Mouse (Mus musculus) lung, embryonic 15.5 days (tissue): ENCODE results near the gene Tmem135. TPM values are rescaled to one million over a fixed set of nuclear protein-coding genes. Genes with fewer than 3 reads are reported as not detected.

ENCODE experiments used
- ATAC-seq: fragments of 200-750 bp; cut with Nextera tagmentation; 2 replicates; pipeline ENCODE4 v1.8.0; 2017; ENCODE audit warnings: moderate number of reproducible peaks, borderline replicate concordance; ENCODE audit not compliant: low FRiP score, low TSS enrichment; ENCODE audit errors: extremely low read depth
- H3K27ac ChIP-seq: fragments of 300-500 bp; sonication (generic); 2 replicates; pipeline ENCODE4 v1.5.1; 2015; ENCODE audit warnings: moderate library complexity, mild to moderate bottlenecking, inconsistent platforms
- H3K27me3 ChIP-seq: fragments of 300-500 bp; sonication (generic); 2 replicates; pipeline ENCODE4 v1.6.1; 2015; ENCODE audit warnings: inconsistent platforms
- H3K36me3 ChIP-seq: fragments of 300-500 bp; sonication (generic); 2 replicates; pipeline ENCODE4 v1.6.1; 2015; ENCODE audit warnings: inconsistent platforms
- H3K4me1 ChIP-seq: fragments of 300-500 bp; sonication (generic); 2 replicates; pipeline ENCODE4 v1.6.1; 2015; ENCODE audit warnings: inconsistent platforms
- H3K4me2 ChIP-seq: fragments of 300-500 bp; sonication (generic); 2 replicates; pipeline ENCODE4 v1.6.1; 2015; ENCODE audit warnings: inconsistent platforms, mild to moderate bottlenecking, moderate library complexity
- H3K4me3 ChIP-seq: fragments of 300-500 bp; sonication (generic); 2 replicates; pipeline ENCODE4 v1.5.1; 2015; ENCODE audit warnings: mild to moderate bottlenecking, inconsistent platforms
- H3K9ac ChIP-seq: fragments of 300-500 bp; sonication (generic); 2 replicates; pipeline ENCODE4 v1.6.1; 2015; ENCODE audit warnings: inconsistent platforms
- H3K9me3 ChIP-seq: fragments of 300-500 bp; sonication (generic); 2 replicates; pipeline ENCODE4 v1.6.1; 2016; ENCODE audit warnings: inconsistent platforms
- WGBS: fragments of 180-500 bp; shearing (Covaris S2); methylation state at CpG from one replicate; pipeline ENCODE4 v1.1.7; 2015; 5-methylcytosine and 5-hydroxymethylcytosine counted together
- polyA plus RNA-seq: library from polyadenylated mRNA; unstranded; fragments of >200 nt; fragmentation: Nextera tagmentation; extraction: Ambion mirVana; gene quantifications from 2 replicates; pipeline ENCODE4 v1.2.1, GENCODE M21; 2015

Gene Tmem135
- polyA plus RNA-seq, 1 experiment from 2014 or later, result 23.2 TPM

- Histone ChIP-seq H3K27ac (no peak overlapping the region), H3K36me3 (no peaks in the 10 kb centered on the region), H3K9me3 (no peaks in the 10 kb centered on the region), H3K4me2 (no peak overlapping the region), H3K27me3 (no peaks in the 10 kb centered on the region), H3K9ac (no peak overlapping the region), H3K4me1 (no peaks in the 10 kb centered on the region), H3K4me3 (no peak overlapping the region)
- WGBS, result 41% methylated on average over 4 of the region's 4 CpGs
- no peak for ATAC-seq
Observed at GRCm38 (mm10) chr7:89235974-89236507, 168.0 kb downstream of the Tmem135 start.

GRCm38 (mm10) chr7:89232499-89233145 lies 171.4 kb downstream of the Tmem135 start:
- no peak for ATAC-seq
- 92% methylated on average over 3 of the region's 3 CpGs for WGBS
- H3K27ac ChIP-seq, result no peak overlapping the region

GRCm38 (mm10) chr7:89231200-89231790 lies 172.7 kb downstream of the Tmem135 start:
- no peak for ATAC-seq

More at GRCm38 (mm10) chr7:89232499-89233145, 171.4 kb downstream of the Tmem135 start:
- no peak overlapping the region for H3K9ac ChIP-seq
- no peaks in the 10 kb centered on the region for H3K36me3 ChIP-seq
- no peak overlapping the region for H3K4me3 ChIP-seq
- H3K9me3 ChIP-seq, result no peaks in the 10 kb centered on the region
- no peaks in the 10 kb centered on the region for H3K27me3 ChIP-seq
- no peaks in the 10 kb centered on the region for H3K4me1 ChIP-seq
- H3K4me2 ChIP-seq, result no peak overlapping the region

GRCm38 (mm10) chr7:89222609-89223008 lies 181.4 kb downstream of the Tmem135 start:
- H3K4me1 ChIP-seq, result no peaks in the 10 kb centered on the region; the same call in 1 of the 2 replicates
- H3K9ac ChIP-seq, result no peak overlapping the region
- no peaks in the 10 kb centered on the region for H3K36me3 ChIP-seq
- no peak for ATAC-seq
- H3K9me3 ChIP-seq, result no peaks in the 10 kb centered on the region
- H3K4me3 ChIP-seq, result no peak overlapping the region
- WGBS, result 71% methylated on average over 1 of the region's 1 CpGs
- H3K27me3 ChIP-seq, result no peaks in the 10 kb centered on the region
- no peak overlapping the region for H3K27ac ChIP-seq
- no peak overlapping the region for H3K4me2 ChIP-seq

More at GRCm38 (mm10) chr7:89231200-89231790, 172.7 kb downstream of the Tmem135 start:
- Histone ChIP-seq H3K4me1 (no peaks in the 10 kb centered on the region), H3K4me2 (no peak overlapping the region), H3K4me3 (no peak overlapping the region), H3K27me3 (no peaks in the 10 kb centered on the region), H3K9me3 (no peaks in the 10 kb centered on the region), H3K9ac (no peak overlapping the region), H3K36me3 (no peaks in the 10 kb centered on the region), H3K27ac (no peak overlapping the region)
- 88% methylated on average over 3 of the region's 3 CpGs for WGBS

GRCm38 (mm10) chr7:89216628-89217027 lies 187.4 kb downstream of the Tmem135 start:
- Histone ChIP-seq H3K36me3 (no peaks in the 10 kb centered on the region), H3K4me3 (no peak overlapping the region), H3K9ac (no peak overlapping the region), H3K4me1 (peaks cover 14% of the 10 kb centered on the region), H3K9me3 (no peaks in the 10 kb centered on the region), H3K27ac (no peak overlapping the region), H3K27me3 (no peaks in the 10 kb centered on the region), H3K4me2 (no peak overlapping the region)
- WGBS, result 27% methylated on average over 1 of the region's 1 CpGs
- ATAC-seq, result peak; percentile 64; the same call in 1 of the 2 replicates

GRCm38 (mm10) chr7:89216118-89216517 lies 187.9 kb downstream of the Tmem135 start:
- H3K27me3 ChIP-seq, result no peaks in the 10 kb centered on the region
- peaks cover 14% of the 10 kb centered on the region for H3K4me1 ChIP-seq
- no peak for ATAC-seq
- H3K9ac ChIP-seq, result no peak overlapping the region
- no peak overlapping the region for H3K4me3 ChIP-seq
- H3K9me3 ChIP-seq, result no peaks in the 10 kb centered on the region
- no peak overlapping the region; the same call in 1 of the 2 replicates for H3K4me2 ChIP-seq
- peak overlapping the region; percentile 44 for H3K27ac ChIP-seq
- 47% methylated on average over 2 of the region's 2 CpGs for WGBS
- no peaks in the 10 kb centered on the region for H3K36me3 ChIP-seq

GRCm38 (mm10) chr7:89215714-89216113 lies 188.3 kb downstream of the Tmem135 start:
- H3K9me3 ChIP-seq, result no peaks in the 10 kb centered on the region
- H3K4me1 ChIP-seq, result peaks cover 14% of the 10 kb centered on the region
- H3K27ac ChIP-seq, result peak overlapping the region; percentile 44; the same call in 1 of the 2 replicates
- H3K4me3 ChIP-seq, result no peak overlapping the region
- H3K27me3 ChIP-seq, result no peaks in the 10 kb centered on the region
- H3K36me3 ChIP-seq, result no peaks in the 10 kb centered on the region
- 45% methylated on average over 7 of the region's 7 CpGs for WGBS
- no peak overlapping the region; the same call in 1 of the 2 replicates for H3K4me2 ChIP-seq
- H3K9ac ChIP-seq, result no peak overlapping the region
- no peak for ATAC-seq

GRCm38 (mm10) chr7:89210506-89210905 lies 193.5 kb downstream of the Tmem135 start:
- no peak overlapping the region for H3K27ac ChIP-seq
- H3K9me3 ChIP-seq, result no peaks in the 10 kb centered on the region
- H3K4me2 ChIP-seq, result no peak overlapping the region
- no peak overlapping the region for H3K4me3 ChIP-seq
- H3K4me1 ChIP-seq, result peaks cover 3% of the 10 kb centered on the region; the same call in 1 of the 2 replicates
- no peaks in the 10 kb centered on the region for H3K36me3 ChIP-seq
- no peaks in the 10 kb centered on the region for H3K27me3 ChIP-seq
- no peak for ATAC-seq
- no peak overlapping the region for H3K9ac ChIP-seq
- 43% methylated on average over 6 of the region's 6 CpGs for WGBS

GRCm38 (mm10) chr7:89206165-89206564 lies 197.9 kb downstream of the Tmem135 start:
- Histone ChIP-seq H3K27ac (no peak overlapping the region), H3K4me3 (no peak overlapping the region), H3K9ac (no peak overlapping the region), H3K4me1 (no peaks in the 10 kb centered on the region), H3K36me3 (no peaks in the 10 kb centered on the region), H3K4me2 (no peak overlapping the region), H3K27me3 (no peaks in the 10 kb centered on the region), H3K9me3 (no peaks in the 10 kb centered on the region)
- no peak for ATAC-seq
- WGBS, result 81% methylated on average over 3 of the region's 3 CpGs

- no peak overlapping the region for H3K4me2 ChIP-seq
- H3K27ac ChIP-seq, result no peak overlapping the region
- no peaks in the 10 kb centered on the region for H3K27me3 ChIP-seq
- H3K9me3 ChIP-seq, result no peaks in the 10 kb centered on the region
- no peak overlapping the region for H3K9ac ChIP-seq
- no peaks in the 10 kb centered on the region for H3K36me3 ChIP-seq
- H3K4me3 ChIP-seq, result no peak overlapping the region
- 73% methylated on average over 1 of the region's 1 CpGs for WGBS
- ATAC-seq, result no peak
- H3K4me1 ChIP-seq, result no peaks in the 10 kb centered on the region
Observed at GRCm38 (mm10) chr7:89205402-89205801, 198.6 kb downstream of the Tmem135 start.

GRCm38 (mm10) chr7:89203144-89203543 lies 200.9 kb downstream of the Tmem135 start:
- ATAC-seq, result no peak
- no peaks in the 10 kb centered on the region for H3K9me3 ChIP-seq
- H3K36me3 ChIP-seq, result no peaks in the 10 kb centered on the region
- 81% methylated on average over 5 of the region's 5 CpGs for WGBS
- H3K4me2 ChIP-seq, result no peak overlapping the region
- no peak overlapping the region for H3K27ac ChIP-seq
- no peak overlapping the region for H3K4me3 ChIP-seq
- no peaks in the 10 kb centered on the region for H3K27me3 ChIP-seq
- no peaks in the 10 kb centered on the region for H3K4me1 ChIP-seq
- no peak overlapping the region for H3K9ac ChIP-seq

- no peaks in the 10 kb centered on the region for H3K9me3 ChIP-seq
- no peaks in the 10 kb centered on the region for H3K27me3 ChIP-seq
- H3K36me3 ChIP-seq, result no peaks in the 10 kb centered on the region
- no peak for ATAC-seq
- H3K9ac ChIP-seq, result no peak overlapping the region
- H3K4me3 ChIP-seq, result no peak overlapping the region
- no peak overlapping the region for H3K4me2 ChIP-seq
- no peaks in the 10 kb centered on the region for H3K4me1 ChIP-seq
- no peak overlapping the region for H3K27ac ChIP-seq
Observed at GRCm38 (mm10) chr7:89201954-89202353, 202.1 kb downstream of the Tmem135 start.
